Mouse (Mus musculus): Measurements from ENCODE around the gene Krt6b. TPM values are rescaled to one million over a fixed set of nuclear protein-coding genes. Genes with fewer than 3 reads are reported as not detected.
"Not testable (repeated sequence)": the region's sequence is repeated elsewhere in the genome, so short reads cannot be mapped to it uniquely, and the experiment has no call there.

The Krt6b gene
- polyA plus RNA-seq, 1 experiment from 2014 or later: not detected

DNA sequence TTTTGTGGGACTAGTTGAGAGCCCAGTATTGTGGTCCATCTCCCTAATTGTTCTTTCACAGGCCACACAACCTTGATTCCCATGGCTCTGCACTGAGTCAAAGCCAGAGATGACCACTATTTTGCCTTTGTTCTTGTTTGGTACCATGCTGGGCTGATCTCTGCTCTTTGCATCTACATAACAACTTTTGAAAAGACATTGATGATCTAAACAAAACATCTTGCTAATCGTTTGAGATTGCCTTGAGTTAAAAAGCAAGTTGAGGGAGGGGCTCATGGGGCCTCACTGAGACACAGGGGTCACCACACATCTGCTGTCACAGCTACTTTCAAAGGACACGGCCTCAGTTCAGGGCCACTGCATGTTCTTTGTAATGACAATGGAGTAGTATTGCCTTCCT, 22.3 kb upstream of the Krt6b start:
- Histone ChIP-seq H3K4me2 (ENCODE audit: low read depth, low read length, severe bottlenecking) (no peak overlapping the region), H3K27me3 (ENCODE audit: control insufficient read depth, insufficient read depth, low read length) (no peaks in the 10 kb centered on the region), H3K4me1 (replicated peaks; ENCODE audit: control insufficient read depth, insufficient read depth, low read length) (0 out of 2 replicates have a peak, but pooled peaks cover 2% of the 10 kb centered on the region), H3K9me3 (ENCODE audit: control insufficient read depth, low read length) (no peaks in the 10 kb centered on the region), H3K27ac (ENCODE audit: low read depth, low read length) (no peak overlapping the region), H3K36me3 (ENCODE audit: control insufficient read depth, insufficient read depth, low read length) (no peaks in the 10 kb centered on the region), H3K9ac (ENCODE audit: low read length) (no peak overlapping the region), H3K4me3 (ENCODE audit: low read depth, low read length) (no peak overlapping the region)
- DNase-seq (ENCODE audit: low spot score) (no peak), ATAC-seq (replicated peaks; ENCODE audit: low FRiP score) (no peak)
- 6% methylated on average over 2 of the region's 2 CpGs for WGBS

- ATAC-seq (replicated peaks; ENCODE audit: low FRiP score): no peak
- no peak overlapping the region for H3K4me2 ChIP-seq (ENCODE audit: low read depth, low read length, severe bottlenecking)
Observed at GRCm38 (mm10) chr15:101699866-101700265, 19.8 kb upstream of the Krt6b start.

DNA sequence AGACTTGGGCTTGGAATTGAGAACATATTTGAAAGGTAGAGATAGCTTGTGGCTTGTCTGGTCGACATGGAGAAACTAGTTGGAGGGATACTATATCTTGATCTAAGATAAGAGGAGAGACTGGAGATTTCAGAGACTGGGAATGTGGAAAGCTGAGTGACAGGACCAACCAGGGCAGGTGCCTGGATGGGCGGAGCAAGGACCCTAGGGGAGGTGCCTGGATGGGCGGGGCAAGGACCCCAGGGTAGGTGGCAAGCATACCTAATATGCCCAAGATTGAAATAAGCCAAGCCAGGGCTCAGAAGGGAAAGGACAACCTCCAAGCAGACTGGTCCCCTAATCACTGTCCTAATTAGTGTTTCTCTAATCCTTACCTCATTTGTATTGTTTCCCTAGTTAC, 19.1 kb upstream of the Krt6b start:
- no peak for DNase-seq (ENCODE audit: low spot score)
- ATAC-seq (replicated peaks; ENCODE audit: low FRiP score): no peak
- Histone ChIP-seq H3K27me3 (ENCODE audit: control insufficient read depth, insufficient read depth, low read length) (no peaks in the 10 kb centered on the region), H3K9me3 (ENCODE audit: control insufficient read depth, low read length) (no peaks in the 10 kb centered on the region), H3K9ac (ENCODE audit: low read length) (no peak overlapping the region), H3K27ac (ENCODE audit: low read depth, low read length) (no peak overlapping the region), H3K4me1 (replicated peaks; ENCODE audit: control insufficient read depth, insufficient read depth, low read length) (0 out of 2 replicates have a peak, but pooled peaks cover 2% of the 10 kb centered on the region), H3K4me3 (ENCODE audit: low read depth, low read length) (no peak overlapping the region), H3K4me2 (ENCODE audit: low read depth, low read length, severe bottlenecking) (no peak overlapping the region), H3K36me3 (ENCODE audit: control insufficient read depth, insufficient read depth, low read length) (no peaks in the 10 kb centered on the region)
- 61% methylated on average over 3 of the region's 3 CpGs for WGBS

More at GRCm38 (mm10) chr15:101699866-101700265, 19.8 kb upstream of the Krt6b start:
- Histone ChIP-seq H3K36me3 (ENCODE audit: control insufficient read depth, insufficient read depth, low read length) (no peaks in the 10 kb centered on the region), H3K9ac (ENCODE audit: low read length) (no peak overlapping the region), H3K27ac (ENCODE audit: low read depth, low read length) (no peak overlapping the region), H3K9me3 (ENCODE audit: control insufficient read depth, low read length) (no peaks in the 10 kb centered on the region), H3K27me3 (ENCODE audit: control insufficient read depth, insufficient read depth, low read length) (no peaks in the 10 kb centered on the region), H3K4me3 (ENCODE audit: low read depth, low read length) (no peak overlapping the region), H3K4me1 (replicated peaks; ENCODE audit: control insufficient read depth, insufficient read depth, low read length) (0 out of 2 replicates have a peak, but pooled peaks cover 2% of the 10 kb centered on the region)
- DNase-seq (ENCODE audit: low spot score): no peak
- WGBS: 80% methylated on average over 8 of the region's 8 CpGs

DNA sequence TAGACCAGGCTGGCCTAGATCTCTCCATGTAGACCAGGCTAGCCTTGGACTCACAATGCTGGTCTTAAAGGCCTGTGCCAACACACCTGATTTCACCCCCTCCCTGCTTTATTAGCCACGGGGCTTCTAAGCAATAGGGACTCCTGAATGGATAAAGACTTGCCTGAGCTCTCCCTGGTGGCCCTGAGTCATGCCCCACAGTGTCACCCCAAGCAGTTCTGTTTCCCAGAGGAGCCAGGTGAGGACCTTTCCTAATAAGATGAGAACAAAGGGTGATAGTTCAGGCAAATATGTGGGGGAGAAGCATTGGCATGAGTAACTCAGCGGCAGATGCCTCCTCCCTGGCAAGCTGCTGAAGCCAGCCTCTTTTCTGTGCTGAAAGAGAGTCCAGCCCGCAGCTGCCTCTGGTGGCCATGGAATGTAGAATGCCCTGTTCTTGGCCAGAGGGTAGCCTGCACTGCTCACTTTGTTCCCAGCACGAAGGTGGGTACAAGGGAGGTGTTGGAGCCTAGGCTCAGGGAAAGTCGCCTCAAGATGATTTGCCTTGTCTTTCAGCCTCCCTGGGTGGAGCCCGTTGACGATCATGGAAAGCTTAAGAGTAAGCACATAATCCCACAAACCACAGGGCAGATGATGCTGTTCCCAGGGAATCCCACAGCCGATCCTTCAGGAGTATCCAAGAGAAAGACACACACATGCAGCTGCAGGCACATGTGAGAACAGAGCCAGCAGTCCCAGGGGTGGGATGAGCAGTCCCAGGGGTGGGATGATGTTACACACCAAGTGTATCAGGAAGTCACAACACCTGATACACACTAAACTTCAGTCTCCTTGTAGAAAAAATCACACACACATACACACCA, 17.5 kb upstream of the Krt6b start:
- WGBS: 70% methylated on average over 8 of the region's 8 CpGs
- Histone ChIP-seq H3K36me3 (ENCODE audit: control insufficient read depth, insufficient read depth, low read length) (no peaks in the 10 kb centered on the region), H3K9ac (ENCODE audit: low read length) (no peak overlapping the region), H3K4me1 (replicated peaks; ENCODE audit: control insufficient read depth, insufficient read depth, low read length) (0 out of 2 replicates have a peak, but pooled peaks cover 2% of the 10 kb centered on the region), H3K27ac (ENCODE audit: low read depth, low read length) (no peak overlapping the region), H3K4me2 (ENCODE audit: low read depth, low read length, severe bottlenecking) (no peak overlapping the region), H3K4me3 (ENCODE audit: low read depth, low read length) (no peak overlapping the region), H3K27me3 (ENCODE audit: control insufficient read depth, insufficient read depth, low read length) (no peaks in the 10 kb centered on the region), H3K9me3 (ENCODE audit: control insufficient read depth, low read length) (no peaks in the 10 kb centered on the region)
- no peak for ATAC-seq (replicated peaks; ENCODE audit: low FRiP score)
- DNase-seq (ENCODE audit: low spot score): no peak

GRCm38 (mm10) chr15:101694207-101694606, 14.1 kb upstream of the Krt6b start, which contains the start of gene Krt6a:
TSS of gene Krt6a (minus strand) at chr15:101694307.
- no peak for DNase-seq (ENCODE audit: low spot score)
- no peaks in the 10 kb centered on the region for H3K9me3 ChIP-seq (ENCODE audit: control insufficient read depth, low read length)
- no peak within 1 kb of the TSS for H3K4me2 ChIP-seq (ENCODE audit: low read depth, low read length, severe bottlenecking)
- no peaks in the 10 kb centered on the region for H3K36me3 ChIP-seq (ENCODE audit: control insufficient read depth, insufficient read depth, low read length)
- H3K4me1 ChIP-seq (replicated peaks; ENCODE audit: control insufficient read depth, insufficient read depth, low read length): no peaks in the 10 kb centered on the region
- no peak for ATAC-seq (replicated peaks; ENCODE audit: low FRiP score)
- H3K27me3 ChIP-seq (ENCODE audit: control insufficient read depth, insufficient read depth, low read length): no peaks in the 10 kb centered on the region
- no peak within 1 kb of the TSS for H3K9ac ChIP-seq (ENCODE audit: low read length)
- H3K27ac ChIP-seq (ENCODE audit: low read depth, low read length): no peak within 1 kb of the TSS
- 90% methylated on average over 5 of the region's 5 CpGs for WGBS
- H3K4me3 ChIP-seq (ENCODE audit: low read depth, low read length): no peak within 1 kb of the TSS

DNA sequence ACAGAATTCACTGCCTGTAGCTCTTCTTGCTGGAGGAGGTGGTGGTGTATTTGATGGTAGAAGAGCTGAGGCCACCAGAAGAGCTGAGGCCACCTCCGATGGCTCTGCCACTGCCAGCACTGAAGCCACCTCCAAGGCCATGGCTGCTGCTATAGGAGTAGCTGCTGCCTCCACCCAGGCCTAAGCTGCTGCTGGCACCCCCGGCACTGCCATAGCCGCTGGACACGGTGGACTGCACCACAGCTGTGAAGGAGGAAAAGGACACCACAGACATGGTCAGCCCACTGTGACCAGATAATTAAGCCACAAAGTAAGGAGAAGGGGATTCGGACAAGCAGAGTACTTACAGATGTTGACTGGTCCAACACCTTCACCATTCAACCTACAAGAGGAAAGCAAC, 10.4 kb upstream of the Krt6b start:
- not testable (repeated sequence) for H3K9ac ChIP-seq (ENCODE audit: low read length); H3K4me3 ChIP-seq (ENCODE audit: low read depth, low read length); H3K36me3 ChIP-seq (ENCODE audit: control insufficient read depth, insufficient read depth, low read length); H3K9me3 ChIP-seq (ENCODE audit: control insufficient read depth, low read length); H3K27ac ChIP-seq (ENCODE audit: low read depth, low read length); DNase-seq (ENCODE audit: low spot score); ATAC-seq (replicated peaks; ENCODE audit: low FRiP score); H3K27me3 ChIP-seq (ENCODE audit: control insufficient read depth, insufficient read depth, low read length); H3K4me1 ChIP-seq (replicated peaks; ENCODE audit: control insufficient read depth, insufficient read depth, low read length); H3K4me2 ChIP-seq (ENCODE audit: low read depth, low read length, severe bottlenecking)
- WGBS: 94% methylated on average over 5 of the region's 5 CpGs

- no peaks in the 10 kb centered on the region for H3K4me1 ChIP-seq (replicated peaks; ENCODE audit: control insufficient read depth, insufficient read depth, low read length)
- H3K27ac ChIP-seq (ENCODE audit: low read depth, low read length): no peak overlapping the region
- H3K9me3 ChIP-seq (ENCODE audit: control insufficient read depth, low read length): no peaks in the 10 kb centered on the region
- H3K4me2 ChIP-seq (ENCODE audit: low read depth, low read length, severe bottlenecking): no peak overlapping the region
- 69% methylated on average over 2 of the region's 2 CpGs for WGBS
- H3K9ac ChIP-seq (ENCODE audit: low read length): no peak overlapping the region
- ATAC-seq (replicated peaks; ENCODE audit: low FRiP score) (no peak), DNase-seq (ENCODE audit: low spot score) (no peak)
- no peak overlapping the region for H3K4me3 ChIP-seq (ENCODE audit: low read depth, low read length)
- H3K27me3 ChIP-seq (ENCODE audit: control insufficient read depth, insufficient read depth, low read length): no peaks in the 10 kb centered on the region
- no peaks in the 10 kb centered on the region for H3K36me3 ChIP-seq (ENCODE audit: control insufficient read depth, insufficient read depth, low read length)
Observed at GRCm38 (mm10) chr15:101688161-101688560, 8.1 kb upstream of the Krt6b start.

DNA sequence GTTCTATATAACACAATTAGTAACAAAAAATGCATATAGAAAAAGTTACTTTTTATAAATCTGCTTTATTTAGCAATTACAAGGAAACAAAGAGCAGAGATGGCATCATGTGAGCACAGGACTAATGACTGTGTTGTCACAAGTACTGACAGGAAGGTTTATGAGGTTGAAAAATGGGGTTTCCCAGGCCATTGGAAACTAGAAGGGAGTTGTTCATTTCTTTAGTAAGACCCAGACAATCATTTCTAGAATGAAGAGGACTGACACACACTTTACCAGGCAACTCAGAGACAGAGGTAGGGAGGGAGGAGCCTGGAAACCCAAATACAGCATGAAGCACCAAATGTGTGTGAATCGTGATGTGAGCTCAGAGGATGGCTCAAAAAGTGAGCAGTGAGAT, 4.1 kb downstream of the Krt6b start:
- Histone ChIP-seq H3K36me3 (ENCODE audit: control insufficient read depth, insufficient read depth, low read length) (no peaks in the 10 kb centered on the region), H3K4me3 (ENCODE audit: low read depth, low read length) (no peak overlapping the region), H3K4me1 (replicated peaks; ENCODE audit: control insufficient read depth, insufficient read depth, low read length) (no peaks in the 10 kb centered on the region), H3K27ac (ENCODE audit: low read depth, low read length) (no peak overlapping the region), H3K9ac (ENCODE audit: low read length) (no peak overlapping the region), H3K9me3 (ENCODE audit: control insufficient read depth, low read length) (no peaks in the 10 kb centered on the region), H3K27me3 (ENCODE audit: control insufficient read depth, insufficient read depth, low read length) (no peaks in the 10 kb centered on the region), H3K4me2 (ENCODE audit: low read depth, low read length, severe bottlenecking) (no peak overlapping the region)
- no peak for DNase-seq (ENCODE audit: low spot score)
- no peak for ATAC-seq (replicated peaks; ENCODE audit: low FRiP score)
- 90% methylated on average over 1 of the region's 1 CpGs for whole genome bisulfite sequencing

Measured in forebrain, embryonic 11.5 days (tissue).